Mouse (Mus musculus) erythroblast, embryonic 14.5 days (primary cell): ENCODE measurements at regions not wholly inside any gene's neighbourhood (a gene's known extent, or its start where the extent isn't known, plus 50 kb on each side); places are given as distances from the start of the nearest gene placed in this dataset.

Experiments
- H3K27me3 ChIP-seq: 2 replicates; pipeline ENCODE4 v1.6.1; 2012; ENCODE audit warnings: inconsistent platforms; ENCODE audit not compliant: control insufficient read depth
- H3K36me3 ChIP-seq: 2 replicates; pipeline ENCODE4 v1.6.1; 2012; ENCODE audit warnings: mild to moderate bottlenecking, inconsistent platforms; ENCODE audit not compliant: control insufficient read depth
- H3K4me1 ChIP-seq: 2 replicates; pipeline ENCODE4 v1.6.1; 2012; ENCODE audit warnings: inconsistent platforms; ENCODE audit not compliant: control insufficient read depth
- H3K4me3 ChIP-seq: replicated peaks from 2 replicates; pipeline ENCODE3; 2012; ENCODE audit warnings: moderate library complexity, mild to moderate bottlenecking, inconsistent platforms
- H3K9me3 ChIP-seq: 2 replicates; pipeline ENCODE4 v1.6.1; 2012; ENCODE audit warnings: low read length, inconsistent platforms, mixed read lengths; ENCODE audit not compliant: control insufficient read depth
- GATA1 ChIP-seq: IDR thresholded peaks from 2 replicates; pipeline ENCODE4 v1.6.1; 2012; ENCODE audit warnings: low read length, inconsistent platforms, mixed read lengths
- TAL1 ChIP-seq: IDR thresholded peaks from 3 replicates; pipeline ENCODE4 v1.6.1; 2012; ENCODE audit warnings: low read length, inconsistent platforms, mixed read lengths

- TF ChIP-seq TAL1 (no peak), GATA1 (no peak)
- no peaks in the 10 kb centered on the region for H3K36me3 ChIP-seq
- H3K4me3 ChIP-seq, result no peak overlapping the region
- no peaks in the 10 kb centered on the region for H3K27me3 ChIP-seq
- H3K4me1 ChIP-seq, result no peaks in the 10 kb centered on the region
- no peaks in the 10 kb centered on the region for H3K9me3 ChIP-seq
These were observed 164.7 kb upstream of the Slco3a1 start for GRCm38 (mm10) chr7:74719321-74719720.

- H3K27me3 ChIP-seq, result no peaks in the 10 kb centered on the region
- H3K4me1 ChIP-seq, result no peaks in the 10 kb centered on the region
- H3K4me3 ChIP-seq, result no peak overlapping the region
- H3K9me3 ChIP-seq, result no peaks in the 10 kb centered on the region
- no peak for TF ChIP-seq TAL1
- no peaks in the 10 kb centered on the region for H3K36me3 ChIP-seq
These were observed 155.5 kb upstream of the Slco3a1 start for GRCm38 (mm10) chr7:74709993-74710581.

DNA sequence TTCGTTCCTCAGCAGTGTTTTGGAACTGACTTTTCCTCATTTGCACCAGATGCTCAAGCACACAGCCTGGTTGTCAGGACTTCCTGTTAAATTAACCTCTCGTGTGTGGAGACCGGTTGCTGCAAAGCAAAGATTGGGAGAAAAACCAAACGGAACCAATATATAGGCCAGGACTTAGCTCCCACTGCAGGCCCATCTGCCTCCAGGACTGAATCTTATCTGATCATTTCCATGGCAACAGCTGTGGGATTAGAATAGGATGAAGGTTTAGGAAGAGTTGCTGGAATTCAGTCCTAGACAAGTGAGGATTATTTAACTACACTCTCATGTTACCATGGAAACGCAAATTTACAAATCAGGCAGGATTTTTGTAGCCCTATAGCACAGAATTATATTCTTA is 154.4 kb upstream of the Slco3a1 start:
- no peaks in the 10 kb centered on the region for H3K4me1 ChIP-seq
- no peak overlapping the region for H3K4me3 ChIP-seq
- no peaks in the 10 kb centered on the region for H3K27me3 ChIP-seq
- no peaks in the 10 kb centered on the region for H3K9me3 ChIP-seq
- TF ChIP-seq TAL1, result no peak
- no peak for TF ChIP-seq GATA1
- H3K36me3 ChIP-seq, result no peaks in the 10 kb centered on the region

DNA sequence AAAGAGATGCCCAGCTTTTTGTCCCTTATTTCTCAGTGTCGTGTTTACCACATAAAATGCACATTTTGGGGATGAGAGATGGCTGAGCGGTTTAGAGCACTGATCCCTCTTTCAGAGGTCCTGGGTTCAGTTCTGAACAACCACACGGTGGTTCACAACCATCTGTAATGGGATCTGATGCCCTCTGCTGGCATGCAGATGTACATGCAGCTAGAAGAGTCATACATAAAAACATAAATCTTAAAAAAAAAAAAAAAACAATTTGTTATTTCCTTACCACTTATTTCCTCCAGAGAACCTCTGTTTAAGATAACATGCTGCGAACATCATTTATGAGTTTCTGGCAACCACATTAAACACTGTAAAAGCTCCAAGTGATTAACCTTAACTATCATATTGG is 149.0 kb upstream of the Slco3a1 start:
- Histone ChIP-seq H3K27me3 (no peaks in the 10 kb centered on the region), H3K9me3 (no peaks in the 10 kb centered on the region), H3K36me3 (no peaks in the 10 kb centered on the region), H3K4me3 (no peak overlapping the region), H3K4me1 (no peaks in the 10 kb centered on the region)
- TF ChIP-seq TAL1 (no peak), GATA1 (no peak)

- Histone ChIP-seq H3K36me3 (no peaks in the 10 kb centered on the region), H3K4me3 (no peak overlapping the region), H3K9me3 (no peaks in the 10 kb centered on the region), H3K4me1 (no peaks in the 10 kb centered on the region), H3K27me3 (no peaks in the 10 kb centered on the region)
- no peak for TF ChIP-seq TAL1
- no peak for TF ChIP-seq GATA1
These were observed 143.3 kb upstream of the Slco3a1 start for GRCm38 (mm10) chr7:74697794-74698354.

- Histone ChIP-seq H3K4me3 (no peak overlapping the region), H3K9me3 (no peaks in the 10 kb centered on the region), H3K36me3 (no peaks in the 10 kb centered on the region), H3K4me1 (no peaks in the 10 kb centered on the region), H3K27me3 (no peaks in the 10 kb centered on the region)
- no peak for TF ChIP-seq GATA1
- no peak for TF ChIP-seq TAL1
These were observed 141.7 kb upstream of the Slco3a1 start for GRCm38 (mm10) chr7:74696286-74696685.

DNA sequence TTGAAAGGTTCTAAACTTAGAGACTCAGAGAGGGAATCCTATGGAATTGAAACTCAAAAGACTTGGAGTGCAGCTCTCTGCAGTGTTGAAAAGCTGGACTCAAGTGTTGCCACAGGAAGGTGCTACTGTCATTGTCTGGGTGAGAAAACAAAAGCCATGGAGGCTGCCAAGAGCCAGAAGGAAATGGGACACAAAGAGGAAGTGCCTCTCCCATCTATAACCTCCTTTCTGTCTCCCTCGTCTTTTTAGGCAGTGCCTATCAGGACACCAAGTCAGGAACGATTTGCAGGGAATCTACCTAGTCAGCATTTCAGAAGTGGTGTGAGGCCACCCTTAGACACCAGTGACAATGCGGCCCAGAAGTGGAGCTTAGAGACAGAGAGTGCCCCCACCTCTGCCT is 138.5 kb upstream of the Slco3a1 start:
- H3K4me1 ChIP-seq, result no peaks in the 10 kb centered on the region
- no peaks in the 10 kb centered on the region for H3K9me3 ChIP-seq
- TF ChIP-seq GATA1, result no peak
- no peak for TF ChIP-seq TAL1
- no peaks in the 10 kb centered on the region for H3K36me3 ChIP-seq
- no peak overlapping the region for H3K4me3 ChIP-seq
- H3K27me3 ChIP-seq, result no peaks in the 10 kb centered on the region

DNA sequence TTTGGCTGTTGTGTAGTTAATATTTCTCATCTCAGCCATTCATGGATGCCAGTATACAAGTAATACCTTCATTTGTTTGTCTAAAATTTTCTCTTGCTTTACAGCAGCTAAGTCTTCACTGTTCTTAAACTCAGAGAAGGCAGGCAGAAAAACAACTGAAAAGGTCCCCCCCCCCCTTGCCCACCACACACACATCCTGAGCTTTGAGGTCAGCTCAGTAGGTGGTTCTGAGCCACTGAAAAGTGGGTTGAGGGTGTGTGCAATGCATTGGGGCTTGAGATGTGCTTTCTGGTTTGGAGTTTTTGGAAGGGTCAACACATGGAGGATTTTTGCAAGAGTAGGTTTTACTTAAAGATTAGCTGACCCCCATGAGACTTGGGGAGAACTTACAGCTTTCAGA is 136.1 kb upstream of the Slco3a1 start:
- H3K9me3 ChIP-seq, result no peaks in the 10 kb centered on the region
- H3K4me1 ChIP-seq, result no peaks in the 10 kb centered on the region
- no peaks in the 10 kb centered on the region for H3K27me3 ChIP-seq
- H3K36me3 ChIP-seq, result no peaks in the 10 kb centered on the region
- TF ChIP-seq GATA1 (no peak), TAL1 (no peak)
- no peak overlapping the region for H3K4me3 ChIP-seq

GRCm38 (mm10) chr7:74688116-74688702 is 133.6 kb upstream of the Slco3a1 start:
- Histone ChIP-seq H3K4me3 (no peak overlapping the region), H3K27me3 (no peaks in the 10 kb centered on the region)
- TF ChIP-seq GATA1 (no peak), TAL1 (no peak)

More at GRCm38 (mm10) chr7:74688116-74688702, 133.6 kb upstream of the Slco3a1 start:
- H3K36me3 ChIP-seq, result no peaks in the 10 kb centered on the region
- H3K4me1 ChIP-seq, result no peaks in the 10 kb centered on the region
- H3K9me3 ChIP-seq, result no peaks in the 10 kb centered on the region
